Mouse (Mus musculus): ENCODE measurements around the gene Rbm24. TPM values are rescaled to one million over a fixed set of nuclear protein-coding genes. Genes with fewer than 3 reads are reported as not detected.

Rbm24 gene
- 1 to 10 TPM; 4.9 to 9.4 TPM for total RNA-seq (2021)
- polyA plus RNA-seq (2012; rRNA removed): 68.7 and 69.8 TPM in 2 replicates
- long read RNA-seq, transcript Rbm24-201 (4 exons, 3,086 nt): major isoform, 11 of 14 reads
- long read RNA-seq, partial matches to known transcripts: 0 of 14 reads
- long read RNA-seq, other reads (novel, unspliced or antisense): 3 of 14 reads

GRCm38 (mm10) chr13:46418141-46418601 is at the start of gene Rbm24:
Rbm24 (plus strand) TSS chr13:46418434.
- peak; percentile 74 for DNase-seq

DNA sequence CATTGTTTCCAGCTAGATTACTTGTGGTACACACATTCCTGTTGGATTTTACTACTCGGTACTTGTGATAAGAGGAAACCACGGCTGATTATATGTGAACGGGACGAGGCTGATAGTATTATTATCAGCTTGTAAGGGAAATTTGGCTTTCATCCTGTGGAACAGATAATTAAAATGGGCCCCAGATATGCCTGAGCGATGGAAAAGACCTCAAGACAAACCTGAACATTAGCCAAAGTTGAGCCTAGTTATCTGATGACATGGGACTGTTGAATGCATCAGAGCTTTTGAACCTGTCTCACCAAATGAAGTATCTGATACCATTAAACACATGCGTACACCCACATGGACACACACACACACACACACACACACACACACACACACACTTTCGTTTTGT is 45.4 kb upstream of the Rbm24 start:
- no peak for DNase-seq

DNA sequence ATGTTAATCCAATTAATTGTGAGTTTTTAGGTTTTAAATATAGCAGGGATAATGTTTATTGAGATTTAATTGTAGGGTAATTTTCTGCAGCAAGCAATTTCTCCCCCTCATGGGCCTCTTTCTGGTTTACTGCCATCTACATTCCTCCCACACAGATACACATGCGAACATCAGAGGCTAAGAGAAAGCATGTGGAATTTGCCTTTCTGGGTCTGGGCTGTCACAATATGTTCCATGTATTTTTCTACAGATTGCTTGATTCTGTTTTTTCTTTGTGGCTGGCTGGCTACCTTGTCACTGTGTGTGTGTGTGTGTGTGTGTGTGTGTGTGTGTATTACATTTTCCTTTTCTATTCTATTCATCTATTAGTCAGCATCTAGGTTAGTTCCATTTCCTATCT is 42.9 kb upstream of the Rbm24 start:
- no peak for DNase-seq

- no peak for DNase-seq
Measured at GRCm38 (mm10) chr13:46387396-46387795, 30.8 kb upstream of the Rbm24 start.

- DNase-seq: no peak
Measured at GRCm38 (mm10) chr13:46391654-46392053, 26.6 kb upstream of the Rbm24 start.

- DNase-seq: no peak
Measured at GRCm38 (mm10) chr13:46392893-46393292, 25.3 kb upstream of the Rbm24 start.

DNA sequence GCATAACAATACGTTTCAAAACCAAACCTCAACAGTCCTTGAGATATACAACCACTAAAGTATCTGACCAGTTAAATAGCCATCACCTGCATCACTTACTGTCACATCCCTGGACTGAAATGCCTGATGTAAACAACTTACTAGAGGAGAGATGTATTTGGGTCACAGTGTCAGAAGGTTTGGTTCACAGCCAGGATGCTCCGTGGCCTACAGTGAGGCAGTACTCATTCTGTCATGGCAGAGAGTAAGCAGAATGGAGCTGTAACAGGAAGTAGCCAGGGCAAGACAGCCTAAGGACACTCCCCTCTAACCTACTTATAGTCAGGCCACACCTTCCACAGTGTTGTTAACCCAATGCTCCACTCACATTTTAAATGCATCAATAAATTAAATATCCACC is 24.3 kb upstream of the Rbm24 start:
- no peak for DNase-seq

DNA sequence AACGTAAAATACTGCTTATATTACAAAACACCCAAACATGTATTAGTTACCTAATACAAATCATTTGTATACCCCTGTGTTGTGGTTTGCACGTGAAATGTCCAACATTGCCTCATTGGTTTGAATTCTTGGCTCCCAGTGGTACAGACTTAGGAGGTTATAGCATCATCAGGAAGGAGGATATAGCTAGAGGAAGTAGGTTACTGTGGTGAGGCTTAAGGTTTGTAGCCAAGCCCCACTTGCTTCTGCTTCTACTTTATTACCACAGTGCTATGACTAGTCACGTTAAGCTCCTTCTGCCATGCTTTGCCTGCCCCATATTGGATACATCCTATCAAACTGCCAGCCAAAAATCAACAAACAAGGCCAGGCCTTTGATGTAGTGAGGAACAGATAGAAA is 21.0 kb upstream of the Rbm24 start:
- no peak for DNase-seq

GRCm38 (mm10) chr13:46407151-46407550 is 11.1 kb upstream of the Rbm24 start:
- DNase-seq: peak; percentile 43

- DNase-seq: no peak
Measured at GRCm38 (mm10) chr13:46412247-46412646, 6.0 kb upstream of the Rbm24 start.

DNA sequence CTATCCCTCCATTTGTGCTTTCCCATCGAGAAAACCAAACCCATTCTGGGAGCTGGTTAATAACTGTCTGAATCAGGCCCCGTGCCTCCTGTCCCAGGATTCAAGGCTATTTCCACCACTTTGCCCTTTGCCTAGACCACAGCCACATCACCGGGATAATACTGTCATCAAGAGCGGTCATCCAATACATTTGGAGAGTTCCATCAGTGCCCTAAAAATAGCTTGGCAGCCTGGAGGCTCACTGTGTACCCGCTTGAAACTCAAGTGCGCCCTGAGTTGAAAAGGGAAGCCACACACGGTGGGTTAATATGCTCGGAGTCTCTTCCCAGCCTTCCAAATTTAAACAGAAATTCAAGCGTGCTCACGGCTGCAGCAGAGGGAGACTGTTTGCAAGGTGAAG is 4.6 kb upstream of the Rbm24 start:
- DNase-seq: peak; percentile 65

GRCm38 (mm10) chr13:46414050-46414449 is 4.2 kb upstream of the Rbm24 start:
- DNase-seq: peak; percentile 9

DNA sequence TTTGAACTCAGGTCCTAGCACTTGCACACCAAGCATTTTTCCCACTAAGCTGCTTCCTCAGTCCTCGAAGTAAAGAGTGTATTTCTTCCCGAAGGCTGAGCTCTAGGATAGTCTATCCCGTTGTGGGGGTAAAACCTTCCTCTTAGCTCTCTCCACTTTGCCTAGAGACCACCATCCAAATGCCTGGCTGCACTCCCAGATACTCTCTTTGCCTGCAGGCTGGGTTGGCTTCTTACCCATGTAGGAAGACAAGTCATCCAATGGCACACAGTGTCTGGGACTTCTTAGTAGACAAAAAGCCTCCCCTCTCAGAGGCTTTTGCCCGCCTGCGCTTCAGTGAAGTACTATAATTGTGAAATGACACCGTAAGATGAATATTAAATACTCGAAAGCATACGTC is 2.2 kb upstream of the Rbm24 start:
- DNase-seq: no peak

DNA sequence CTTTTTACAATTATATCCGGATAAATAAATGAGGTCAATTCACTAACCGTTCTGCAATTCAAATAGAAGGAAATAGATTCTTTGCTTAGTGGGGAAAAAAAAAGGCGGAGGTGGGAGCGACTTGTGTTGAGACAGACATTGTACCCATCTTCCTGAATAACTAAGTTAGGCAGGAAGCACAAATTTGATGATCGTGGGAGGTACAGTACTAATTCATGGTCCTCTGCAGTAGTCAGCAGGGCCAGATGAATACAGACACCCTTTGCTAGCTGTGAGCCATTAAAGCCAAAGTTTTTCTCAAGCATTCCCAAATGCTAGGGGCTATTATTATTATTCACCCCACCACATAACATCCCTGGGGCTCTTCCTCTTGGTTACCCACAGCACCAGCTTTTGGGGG is 640 bp upstream of the Rbm24 start:
- DNase-seq: no peak

GRCm38 (mm10) chr13:46418731-46419545 is 704 bp downstream of the Rbm24 start:
- peak; percentile 59 for DNase-seq

GRCm38 (mm10) chr13:46419648-46420047 is 1.4 kb downstream of the Rbm24 start:
- peak; percentile 17 for DNase-seq

- no peak for DNase-seq
Measured at GRCm38 (mm10) chr13:46420095-46420494, 1.9 kb downstream of the Rbm24 start.

- no peak for DNase-seq
Measured at GRCm38 (mm10) chr13:46423805-46424204, 5.6 kb downstream of the Rbm24 start.

DNA sequence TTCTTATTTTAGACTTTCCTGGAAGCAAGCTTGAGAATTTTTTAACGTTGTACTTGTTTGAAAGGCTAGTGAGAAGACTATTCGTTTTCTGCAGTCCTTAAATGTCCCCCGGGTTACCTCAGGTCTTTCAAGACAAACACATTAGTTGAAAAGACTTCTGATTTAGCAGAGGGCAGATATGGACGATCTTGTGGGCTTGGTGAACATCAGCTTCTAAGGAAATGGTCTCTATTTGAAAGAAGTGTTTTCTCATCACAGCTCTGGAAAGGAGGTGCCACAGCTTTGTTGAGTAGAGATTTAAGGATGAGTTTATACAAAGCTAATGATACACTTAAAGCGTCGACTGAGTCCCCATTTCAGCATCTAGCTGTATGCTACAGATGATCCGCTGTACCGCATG is 6.1 kb downstream of the Rbm24 start:
- DNase-seq: no peak

DNA sequence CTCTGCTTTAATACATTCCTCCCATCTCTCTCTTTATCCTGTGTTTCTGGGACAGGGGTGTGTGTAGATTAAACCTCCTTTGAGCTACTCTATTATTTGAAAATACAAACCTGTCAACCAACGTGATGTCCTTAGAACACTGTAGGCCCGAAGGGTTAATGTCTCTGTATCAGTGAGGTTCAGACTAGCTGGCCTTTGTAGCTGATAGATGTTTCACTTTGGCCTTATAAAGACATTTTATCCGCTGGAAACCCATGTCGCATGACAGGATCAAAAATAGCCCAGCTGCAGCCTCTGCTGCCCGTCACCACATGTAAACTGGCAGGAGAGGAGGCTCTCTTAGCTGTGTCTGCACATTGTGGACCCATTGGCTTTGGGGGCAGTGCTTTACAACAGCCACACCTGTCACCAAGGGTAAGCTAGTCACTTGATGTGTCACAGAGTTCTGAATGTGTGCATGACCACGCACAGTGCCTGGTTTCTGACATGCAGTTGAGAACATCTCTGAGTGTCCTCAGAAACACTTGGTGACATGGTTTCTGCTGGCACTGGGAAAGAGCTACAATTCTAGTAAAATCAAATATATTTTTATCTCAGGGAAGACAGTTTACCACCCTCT is 8.5 kb downstream of the Rbm24 start:
- DNase-seq: no peak

DNA sequence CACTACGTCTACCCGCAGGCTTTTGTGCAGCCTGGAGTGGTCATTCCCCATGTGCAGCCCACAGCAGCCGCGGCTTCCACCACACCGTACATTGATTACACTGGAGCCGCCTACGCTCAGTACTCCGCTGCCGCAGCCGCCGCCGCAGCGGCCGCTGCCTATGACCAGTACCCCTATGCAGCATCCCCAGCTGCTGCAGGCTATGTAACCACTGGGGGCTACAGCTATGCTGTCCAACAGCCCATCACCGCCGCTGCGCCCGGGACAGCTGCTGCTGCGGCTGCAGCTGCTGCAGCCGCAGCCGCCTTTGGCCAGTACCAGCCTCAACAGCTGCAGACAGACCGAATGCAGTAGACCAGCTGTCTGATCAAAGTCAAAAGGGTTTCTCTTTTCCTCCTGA is 10.7 kb downstream of the Rbm24 start:
- DNase-seq: no peak

- DNase-seq: no peak
Measured at GRCm38 (mm10) chr13:46429866-46430265, 11.6 kb downstream of the Rbm24 start.

DNA sequence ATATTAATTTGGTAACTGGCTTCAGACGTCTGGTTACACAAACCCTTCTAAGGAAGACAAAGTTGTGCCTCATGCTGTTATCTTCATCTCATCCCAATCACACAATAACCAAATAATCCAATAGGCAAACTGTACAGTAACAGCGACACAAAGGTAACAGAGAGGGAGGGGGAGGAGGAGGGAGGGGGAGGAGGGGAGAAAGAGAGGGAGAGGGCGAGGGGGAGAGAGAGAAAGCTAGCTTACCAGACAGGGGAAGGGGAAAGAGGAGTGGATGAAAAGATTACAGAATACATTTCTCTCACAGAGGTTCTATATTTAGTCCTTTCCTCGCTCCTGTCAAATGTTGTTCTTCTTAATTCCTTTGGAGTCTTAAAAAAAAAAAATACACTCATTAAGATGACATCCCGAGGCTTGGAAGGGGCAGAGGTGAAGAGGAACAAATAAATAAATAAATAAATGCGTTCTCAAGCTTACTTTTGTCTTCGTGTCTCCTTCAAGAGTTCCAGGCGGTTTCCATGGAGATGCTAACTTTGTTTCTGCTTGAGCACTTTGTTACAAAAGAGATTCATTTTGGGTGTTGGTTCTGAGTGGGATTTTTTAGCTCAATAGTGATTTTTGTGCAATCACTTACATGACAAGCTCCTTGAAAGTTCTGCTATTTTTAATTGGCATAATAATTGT is 15.8 kb downstream of the Rbm24 start:
- DNase-seq: no peak

Data from adrenal gland, adult 2 months (tissue).